Mouse (Mus musculus) spleen, adult 12 weeks (tissue): ENCODE results near the gene Tmem63a.
"Not testable (repeated sequence)": the region's sequence is repeated elsewhere in the genome, so short reads cannot be mapped to it uniquely, and the experiment has no call there.

Experiments used
- DNase-seq: peaks from one replicate; pipeline ENCODE4 v3.0.0; 2022; ENCODE audit warnings: low spot score

Tmem63a gene

GRCm38 (mm10) chr1:180942166-180943031 lies at the start of gene Tmem63a:
Tmem63a (plus strand) TSS chr1:180942344.
- peak; percentile 73 for DNase-seq

- no peak for DNase-seq
Observed at GRCm38 (mm10) chr1:180892808-180893207, 49.3 kb upstream of the Tmem63a start, which contains the start of gene Lefty2. Lefty2 (plus strand) TSS chr1:180893108.

GRCm38 (mm10) chr1:180894088-180894987 lies 47.8 kb upstream of the Tmem63a start:
- not testable (repeated sequence) for DNase-seq

GRCm38 (mm10) chr1:180901107-180901506 lies 41.0 kb upstream of the Tmem63a start:
- no peak for DNase-seq

GRCm38 (mm10) chr1:180902915-180903314 lies 39.2 kb upstream of the Tmem63a start:
- DNase-seq, result peak; percentile 77

DNA sequence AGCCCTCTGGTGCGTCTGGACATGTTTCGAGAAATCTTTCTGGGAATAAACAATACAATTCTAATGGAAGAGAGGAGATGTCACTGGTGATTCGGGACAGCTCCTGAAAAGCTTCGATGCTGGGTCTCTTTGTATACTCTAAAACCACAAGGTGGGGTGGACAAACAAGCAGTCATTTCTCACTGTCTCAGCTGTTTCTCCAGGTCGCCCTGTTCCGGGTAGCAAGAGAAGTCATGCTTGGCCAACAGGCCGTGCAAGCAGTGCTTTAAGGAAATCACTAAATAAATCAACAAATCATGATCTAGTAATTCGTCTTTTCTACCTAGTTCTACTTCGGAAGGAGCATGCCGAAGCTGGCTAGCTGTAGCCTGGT lies 38.5 kb upstream of the Tmem63a start:
- DNase-seq, result no peak

GRCm38 (mm10) chr1:180904039-180904814 lies 37.9 kb upstream of the Tmem63a start, which contains the start of gene Pycr2:
Pycr2 (plus strand) TSS chr1:180904293.
- DNase-seq, result peak; percentile 93

DNA sequence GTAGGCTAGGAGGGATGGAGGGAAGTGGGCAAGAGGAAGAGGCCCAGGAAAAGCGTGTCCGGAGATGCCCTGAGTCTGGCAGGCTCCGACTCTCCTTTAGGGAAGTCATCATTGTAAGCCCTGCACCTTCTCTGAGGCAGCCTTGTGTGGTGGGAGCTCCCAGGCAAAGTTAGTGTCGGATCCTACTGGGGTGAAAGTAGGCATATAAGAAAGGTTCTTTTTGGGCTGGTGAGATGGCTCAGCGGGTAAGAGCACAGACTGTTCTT lies 37.4 kb upstream of the Tmem63a start:
- DNase-seq, result no peak

DNA sequence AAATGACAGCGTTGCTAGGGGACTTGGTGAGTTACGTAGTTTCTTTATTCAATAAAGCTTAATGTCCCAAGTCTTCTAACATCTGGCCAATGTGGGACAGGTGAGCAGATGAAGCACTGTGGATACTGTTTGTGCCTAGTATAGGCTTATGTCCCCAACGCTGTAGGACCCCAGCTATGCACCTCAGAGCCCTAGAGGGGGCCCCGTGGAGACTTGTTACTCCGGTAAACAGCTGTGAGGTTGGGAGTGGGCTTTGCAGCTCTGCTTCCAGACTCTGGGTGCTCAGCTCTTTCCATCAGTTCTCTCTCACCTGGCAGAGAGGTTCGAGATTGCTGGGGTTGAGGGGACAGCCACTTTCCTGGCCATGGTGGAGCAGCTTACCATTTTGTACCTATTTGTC lies 36.8 kb upstream of the Tmem63a start:
- no peak for DNase-seq

GRCm38 (mm10) chr1:180905876-180906275 lies 36.3 kb upstream of the Tmem63a start:
- no peak for DNase-seq

- no peak for DNase-seq
Observed at GRCm38 (mm10) chr1:180906461-180907147, 35.5 kb upstream of the Tmem63a start.

DNA sequence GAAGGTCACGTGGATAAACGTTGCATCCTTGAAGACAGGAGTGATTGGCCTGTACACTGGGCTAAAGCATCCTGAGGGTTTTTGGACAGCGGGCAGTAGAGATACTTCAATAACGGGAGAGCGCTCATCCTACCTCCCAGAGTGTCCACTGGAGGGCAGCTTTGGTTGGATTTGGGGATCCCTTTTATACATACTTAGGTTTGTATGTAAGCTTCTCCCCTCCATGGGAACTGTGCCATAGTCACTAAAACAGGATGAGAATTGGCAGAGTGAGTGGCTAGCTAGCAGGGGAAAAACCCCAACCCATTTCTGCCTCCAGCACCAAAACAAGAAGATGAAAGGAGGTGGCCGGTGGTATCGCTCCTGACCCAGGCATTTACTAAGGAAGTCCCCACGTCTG lies 31.0 kb upstream of the Tmem63a start:
- no peak for DNase-seq

DNA sequence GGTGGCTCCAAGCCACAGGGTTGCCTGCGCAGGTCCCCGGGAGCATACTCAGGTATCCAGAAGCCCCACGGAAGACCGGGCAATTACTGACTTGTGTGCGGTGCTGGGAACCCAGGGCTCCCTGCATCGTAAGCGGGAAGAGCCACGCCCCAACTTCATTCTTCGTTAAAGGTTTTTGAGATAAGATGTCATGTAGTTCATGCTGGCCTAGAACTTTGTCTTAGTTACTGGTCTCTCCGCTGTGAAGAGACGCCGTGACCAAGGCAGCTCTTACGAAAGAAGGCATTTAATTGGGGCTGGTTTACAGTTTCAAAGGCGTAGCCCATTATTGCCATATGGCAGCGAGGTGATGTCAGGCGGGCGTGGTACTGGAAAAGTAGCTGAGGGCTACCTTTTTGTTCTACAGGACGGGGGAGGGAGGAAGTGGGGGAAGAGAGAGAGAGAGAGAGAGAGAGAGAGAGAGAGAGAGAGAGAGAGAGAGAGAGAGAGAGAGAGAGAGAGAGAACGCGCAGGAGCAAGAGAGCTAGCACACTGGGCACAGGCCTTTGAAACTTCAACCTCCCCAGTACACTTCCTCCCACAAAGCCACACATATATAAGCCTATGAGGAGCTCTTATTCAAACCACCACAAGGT lies 30.4 kb upstream of the Tmem63a start:
- no peak for DNase-seq

GRCm38 (mm10) chr1:180912792-180913191 lies 29.4 kb upstream of the Tmem63a start:
- no peak for DNase-seq

- no peak for DNase-seq
Observed at GRCm38 (mm10) chr1:180913797-180914196, 28.3 kb upstream of the Tmem63a start.

DNA sequence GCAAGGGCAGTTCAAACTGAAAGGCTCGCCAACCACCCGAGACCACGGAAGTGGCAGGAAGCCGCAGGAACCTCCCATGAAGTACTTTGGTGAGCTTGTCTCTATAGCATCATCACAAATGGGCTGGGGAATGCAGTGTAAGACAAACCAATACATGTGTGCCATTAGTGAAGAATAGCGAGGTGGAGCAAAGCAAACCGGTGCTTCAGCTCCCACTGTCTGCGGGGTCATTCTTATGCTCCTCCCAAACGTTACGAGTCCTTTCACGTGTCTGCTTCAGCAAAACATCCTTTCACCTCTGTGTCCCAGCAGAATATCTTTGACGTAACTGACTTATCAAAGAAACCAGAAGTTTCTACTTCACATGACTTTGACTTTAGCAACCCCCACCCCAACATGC lies 25.7 kb upstream of the Tmem63a start:
- no peak for DNase-seq

DNA sequence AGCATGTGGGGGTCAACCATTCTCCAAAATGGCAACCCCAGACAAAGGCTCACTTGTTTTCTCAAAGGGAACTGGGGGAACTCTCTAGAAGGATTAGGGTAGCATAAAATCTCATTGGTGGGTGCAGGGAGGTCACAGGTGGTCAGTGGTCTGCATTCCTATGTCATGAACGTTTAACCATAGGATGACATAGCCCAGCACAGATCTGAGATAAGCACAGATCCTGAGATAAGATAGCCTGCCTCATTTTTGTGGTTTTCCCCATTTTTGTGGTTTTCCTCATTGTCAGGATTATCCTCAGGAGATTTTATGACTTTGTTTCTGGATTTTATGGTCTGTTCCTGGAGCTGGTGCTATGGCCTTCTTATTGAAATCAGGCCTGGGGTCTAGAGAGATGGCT lies 25.1 kb upstream of the Tmem63a start:
- no peak for DNase-seq

- DNase-seq, result no peak
Observed at GRCm38 (mm10) chr1:180919686-180920085, 22.5 kb upstream of the Tmem63a start.

DNA sequence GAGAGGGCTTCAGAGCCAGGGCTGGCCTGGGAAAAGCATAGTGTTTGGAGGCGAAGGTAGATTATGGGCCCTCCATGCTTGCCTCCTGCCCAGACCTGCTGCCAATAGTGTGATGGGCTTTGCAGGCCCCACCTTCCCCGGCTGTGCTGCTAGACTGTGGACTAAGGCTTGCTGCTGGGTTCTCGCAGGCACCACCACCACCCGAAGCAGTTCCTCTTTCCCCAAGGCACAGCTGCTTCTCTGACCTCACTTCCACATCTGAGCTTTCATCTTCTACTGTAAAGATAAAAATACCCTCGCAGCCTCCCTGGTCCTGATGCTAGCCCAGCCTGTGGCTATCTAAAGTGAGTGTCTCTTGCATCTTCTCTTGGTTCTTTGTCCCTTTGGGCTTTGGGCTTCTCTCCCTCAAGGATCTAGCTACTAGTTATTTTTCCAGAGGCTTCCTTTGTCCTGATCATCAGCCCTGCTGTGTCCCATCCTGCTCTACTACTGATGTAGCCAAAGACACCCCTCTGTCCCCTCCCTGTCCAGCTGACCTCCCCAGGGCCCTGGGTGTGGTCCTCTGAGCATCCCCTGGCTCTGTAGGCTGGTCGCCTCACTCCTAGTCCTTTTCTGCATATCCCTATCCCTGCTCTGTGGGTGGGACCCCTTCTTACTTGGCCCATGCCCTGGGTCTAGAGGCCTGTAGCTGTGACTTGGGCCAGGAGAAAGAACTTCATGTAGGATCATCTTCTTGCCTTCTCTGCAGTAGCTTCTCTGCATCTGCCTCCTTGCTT lies 19.7 kb upstream of the Tmem63a start:
- peak; percentile 51 for DNase-seq

GRCm38 (mm10) chr1:180924737-180925136 lies 17.4 kb upstream of the Tmem63a start:
- no peak for DNase-seq
